Mouse (Mus musculus): ENCODE data around the gene Fut9. TPM values are rescaled to one million over a fixed set of nuclear protein-coding genes. Genes with fewer than 3 reads are reported as not detected.

Gene Fut9
- total RNA-seq, 2 experiments from 2014 or later = 0.82 to 8.6 TPM

DNA sequence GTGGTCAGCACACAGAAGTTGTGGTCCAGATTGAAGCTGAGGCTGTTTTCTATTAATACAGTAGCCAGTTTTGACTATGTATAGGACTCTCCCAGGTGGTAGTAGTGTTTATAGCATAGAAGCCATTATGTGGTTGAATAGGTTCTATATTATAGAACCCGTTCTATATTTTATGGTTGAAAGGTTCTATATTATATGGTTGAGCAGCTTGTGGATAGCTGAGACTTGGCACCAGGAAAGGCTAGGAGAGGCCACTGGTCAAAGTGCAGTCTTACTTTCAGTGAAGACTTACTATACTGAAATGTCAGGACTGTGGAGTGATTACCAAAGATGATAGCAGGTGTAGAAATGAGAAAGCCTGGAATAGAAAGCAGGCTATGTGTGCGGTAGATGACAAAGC is 151.9 kb downstream of the Fut9 start:
- no peak for DNase-seq (ENCODE audit: low spot score in 2 of 2)

GRCm38 (mm10) chr4:25647593-25647992 is 152.5 kb downstream of the Fut9 start:
- no peak for DNase-seq (ENCODE audit: low spot score in 2 of 2)

DNA sequence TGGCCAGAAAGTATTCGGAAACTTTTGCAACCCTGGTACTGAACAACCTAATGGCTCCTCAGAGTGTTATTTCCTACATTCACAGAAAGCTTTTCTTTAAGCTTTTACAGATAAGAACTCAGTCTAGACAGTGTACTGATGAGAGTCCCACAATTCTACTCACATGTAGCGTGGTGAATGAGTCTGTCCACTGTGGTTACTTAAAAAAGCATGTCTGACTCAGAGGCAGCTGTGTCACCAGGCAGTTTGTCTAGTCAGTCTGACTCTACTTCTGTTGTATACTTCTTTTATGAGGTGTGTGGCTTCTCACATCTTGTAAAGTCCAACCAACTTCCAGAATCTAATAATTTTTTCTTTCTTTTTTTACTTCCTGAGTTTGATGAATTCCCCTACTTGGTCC is 154.5 kb downstream of the Fut9 start:
- DNase-seq (ENCODE audit: low spot score in 2 of 2) = no peak

GRCm38 (mm10) chr4:25641993-25642392 is 158.1 kb downstream of the Fut9 start:
- DNase-seq (ENCODE audit: low spot score in 2 of 2) = no peak

DNA sequence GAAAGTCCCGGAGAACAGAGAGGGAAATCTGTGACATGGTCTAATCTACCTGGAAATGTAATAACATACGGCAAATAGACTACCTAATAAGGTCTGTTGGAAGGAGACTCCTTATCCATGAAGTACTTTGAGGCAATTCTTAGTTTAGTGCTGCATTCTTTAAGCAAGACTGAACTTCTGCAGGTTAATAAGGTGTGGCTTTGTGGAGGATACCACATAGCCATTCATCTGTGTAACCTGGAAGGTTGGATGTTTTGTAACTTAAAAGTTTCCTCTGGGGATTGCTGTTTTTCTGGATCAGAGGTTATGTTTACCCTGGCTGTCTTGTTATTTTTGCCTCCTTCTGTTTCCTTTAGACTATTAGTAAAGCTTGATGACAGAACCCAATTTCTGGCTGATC is 166.8 kb downstream of the Fut9 start:
- no peak for DNase-seq (ENCODE audit: low spot score in 2 of 2)

DNA sequence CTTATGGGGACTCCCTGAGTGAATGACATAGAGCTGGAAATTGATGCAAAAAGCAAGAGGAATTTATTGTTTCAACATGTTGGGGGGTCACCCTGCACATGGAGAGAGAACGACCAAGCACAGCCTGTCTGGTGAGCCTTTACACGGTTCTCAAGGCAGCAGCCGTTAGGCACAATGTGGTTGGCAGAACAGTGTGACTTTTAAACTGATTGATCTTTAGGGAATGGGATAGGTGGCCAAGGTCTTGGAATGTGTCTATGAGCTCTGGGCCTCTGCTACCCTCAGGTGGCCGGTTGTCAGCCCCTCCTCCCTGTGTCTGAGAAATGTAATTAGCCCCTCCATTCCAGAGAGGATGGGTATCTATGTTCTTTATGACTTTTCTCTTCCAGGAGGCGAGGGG is 171.9 kb downstream of the Fut9 start:
- no peak for DNase-seq (ENCODE audit: low spot score in 2 of 2)

GRCm38 (mm10) chr4:25627467-25627866 is 172.6 kb downstream of the Fut9 start:
- no peak for DNase-seq (ENCODE audit: low spot score in 2 of 2)

DNA sequence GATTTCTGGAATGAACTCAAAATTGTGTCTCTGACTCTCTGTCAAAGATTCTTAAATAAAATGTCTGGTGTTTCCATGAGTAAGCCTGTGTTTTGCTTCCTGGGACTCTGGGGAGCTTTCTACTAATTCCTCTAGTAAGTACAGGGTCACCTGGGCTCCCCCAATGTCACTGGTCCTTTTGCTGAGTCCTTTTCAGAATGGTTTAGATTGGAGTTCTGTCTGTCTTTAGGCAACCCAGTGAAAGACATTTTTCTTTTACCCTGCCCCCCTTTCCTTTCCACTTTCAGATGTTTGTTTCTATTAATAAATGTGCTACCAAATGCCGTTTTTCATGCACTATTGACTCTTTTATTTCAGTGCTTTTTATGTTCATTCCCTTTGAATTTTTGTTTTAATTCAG is 173.0 kb downstream of the Fut9 start:
- DNase-seq (ENCODE audit: low spot score in 2 of 2) = no peak

GRCm38 (mm10) chr4:25623176-25623575 is 176.9 kb downstream of the Fut9 start:
- no peak for DNase-seq (ENCODE audit: low spot score in 2 of 2)

DNA sequence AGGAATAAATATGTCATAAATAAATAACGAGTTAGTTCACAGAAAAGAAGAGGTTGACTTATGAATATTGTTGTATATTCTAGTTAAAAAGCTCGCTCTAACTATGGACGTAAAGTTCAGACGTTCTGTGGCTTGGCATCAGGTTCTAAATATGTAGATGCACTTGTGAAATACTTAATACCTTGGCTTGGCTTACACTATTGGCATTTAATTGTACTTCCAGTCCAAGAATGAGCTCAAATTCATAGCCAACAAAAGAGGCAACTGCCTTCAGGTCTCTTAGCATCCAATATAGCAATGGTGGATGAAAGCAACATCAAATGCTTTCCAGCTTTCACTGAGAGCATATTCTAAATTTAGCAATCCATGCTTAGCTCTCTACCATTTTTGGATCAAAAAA is 182.7 kb downstream of the Fut9 start:
- no peak for DNase-seq (ENCODE audit: low spot score in 2 of 2)

DNA sequence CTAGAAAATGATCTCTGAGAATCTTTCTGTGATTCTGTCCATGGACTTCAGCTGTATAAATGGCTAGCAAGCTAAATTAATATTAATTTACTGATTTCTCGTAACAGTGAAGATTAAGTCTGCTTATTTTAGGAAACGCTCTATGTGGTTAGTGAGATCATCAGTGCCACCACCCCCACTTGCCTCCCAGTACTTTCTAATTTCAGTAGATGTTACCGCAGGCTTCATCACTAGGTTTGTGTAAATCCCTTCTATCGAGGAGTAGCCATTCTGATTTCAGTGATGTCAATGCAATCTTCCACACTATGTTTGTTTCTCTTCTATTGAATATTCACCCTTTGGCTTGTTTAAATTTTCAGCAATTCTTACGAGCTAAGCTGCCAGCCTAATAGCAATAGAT is 186.6 kb downstream of the Fut9 start:
- DNase-seq (ENCODE audit: low spot score in 2 of 2) = no peak

DNA sequence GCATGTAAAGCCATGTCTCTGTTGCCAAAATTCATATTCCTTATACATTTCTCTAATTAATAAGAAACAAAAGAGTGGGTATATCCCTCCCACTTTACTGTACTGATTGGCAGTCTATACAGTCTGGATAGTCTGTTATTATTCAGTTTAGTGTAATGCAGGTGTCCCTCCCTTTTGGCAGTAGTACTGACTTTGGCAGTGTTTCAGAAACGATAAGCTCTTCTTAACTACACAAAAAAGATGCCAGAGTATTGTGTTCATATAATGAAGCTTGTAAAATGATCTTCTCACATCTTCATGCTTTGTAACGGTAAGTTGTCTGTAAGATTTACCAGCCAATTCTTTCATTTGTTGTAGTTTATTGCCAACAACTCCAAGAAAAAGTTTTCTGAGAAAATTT is 189.6 kb downstream of the Fut9 start:
- no peak for DNase-seq (ENCODE audit: low spot score in 2 of 2)

- no peak for DNase-seq (ENCODE audit: low spot score in 2 of 2)
Measured at GRCm38 (mm10) chr4:25593218-25593617, 206.8 kb downstream of the Fut9 start.
